Mouse (Mus musculus) olfactory bulb, adult 2 months (tissue): ENCODE measurements at regions not wholly inside any gene's neighbourhood (a gene's known extent, or its start where the extent isn't known, plus 50 kb on each side); places are given as distances from the start of the nearest gene placed in this dataset.

Experiments
- CTCF ChIP-seq: fragments of 200-500 bp; IDR thresholded peaks from 2 replicates; pipeline ENCODE4 v1.5.1; 2012; ENCODE audit warnings: low read depth, mild to moderate bottlenecking, low read length, moderate library complexity; ENCODE audit not compliant: insufficient read depth
- POLR2A ChIP-seq: fragments of 200-500 bp; IDR thresholded peaks from 2 replicates; pipeline ENCODE4 v1.6.1; 2012; ENCODE audit warnings: mild to moderate bottlenecking, low read depth, low read length, moderate library complexity; ENCODE audit not compliant: insufficient read depth

- TF ChIP-seq CTCF (no peak), POLR2A (no peak)
Observed at GRCm38 (mm10) chr1:177645327-177645726, 84.3 kb upstream of the 1700016C15Rik start.
